Mouse (Mus musculus): ENCODE results near the gene Gm42421. TPM values are rescaled to one million over a fixed set of nuclear protein-coding genes. Genes with fewer than 3 reads are reported as not detected.

Gene Gm42421
- polyA plus RNA-seq, 1 experiment from 2014 or later, result 2.4 TPM

GRCm38 (mm10) chr5:143948361-143948760 lies 20.4 kb downstream of the Gm42421 start:
- no peak overlapping the region for H3K9ac ChIP-seq
- ATAC-seq (ENCODE audit: low FRiP score), result no peak
- 90% methylated on average over 12 of the region's 12 CpGs for WGBS

GRCm38 (mm10) chr5:143950016-143950415 lies 22.0 kb downstream of the Gm42421 start:
- H3K27me3 ChIP-seq, result no peaks in the 10 kb centered on the region
- WGBS, result 41% methylated on average over 5 of the region's 5 CpGs
- H3K36me3 ChIP-seq, result no peaks in the 10 kb centered on the region
- no peak overlapping the region for H3K27ac ChIP-seq
- no peak overlapping the region for H3K9ac ChIP-seq
- no peak overlapping the region for H3K4me2 ChIP-seq
- no peaks in the 10 kb centered on the region for H3K4me1 ChIP-seq (replicated peaks)
- no peak overlapping the region for H3K4me3 ChIP-seq
- no peak for ATAC-seq (ENCODE audit: low FRiP score)
- no peaks in the 10 kb centered on the region for H3K9me3 ChIP-seq

More at GRCm38 (mm10) chr5:143948361-143948760, 20.4 kb downstream of the Gm42421 start:
- H3K27me3 ChIP-seq, result no peaks in the 10 kb centered on the region
- H3K27ac ChIP-seq, result no peak overlapping the region
- no peak overlapping the region for H3K4me2 ChIP-seq
- H3K4me1 ChIP-seq (replicated peaks), result no peaks in the 10 kb centered on the region
- H3K4me3 ChIP-seq, result no peak overlapping the region
- H3K9me3 ChIP-seq, result no peaks in the 10 kb centered on the region
- no peaks in the 10 kb centered on the region for H3K36me3 ChIP-seq

- H3K27me3 ChIP-seq, result no peaks in the 10 kb centered on the region
- no peak overlapping the region for H3K4me2 ChIP-seq
- H3K9me3 ChIP-seq, result no peaks in the 10 kb centered on the region
- ATAC-seq (ENCODE audit: low FRiP score), result no peak
- 93% methylated on average over 6 of the region's 6 CpGs for WGBS
- no peak overlapping the region for H3K4me3 ChIP-seq
- peaks cover 15% of the 10 kb centered on the region for H3K36me3 ChIP-seq
- H3K27ac ChIP-seq, result no peak overlapping the region
- H3K4me1 ChIP-seq (replicated peaks), result no peaks in the 10 kb centered on the region
- H3K9ac ChIP-seq, result no peak overlapping the region
Observed at GRCm38 (mm10) chr5:143957101-143957500, 29.1 kb downstream of the Gm42421 start.

GRCm38 (mm10) chr5:143959551-143959950 lies 31.6 kb downstream of the Gm42421 start:
- no peaks in the 10 kb centered on the region for H3K4me1 ChIP-seq (replicated peaks)
- peaks cover 15% of the 10 kb centered on the region for H3K36me3 ChIP-seq
- H3K4me3 ChIP-seq, result no peak overlapping the region
- WGBS, result 94% methylated on average over 11 of the region's 11 CpGs
- no peak overlapping the region for H3K27ac ChIP-seq
- H3K9ac ChIP-seq, result no peak overlapping the region
- no peaks in the 10 kb centered on the region for H3K27me3 ChIP-seq
- no peak overlapping the region for H3K4me2 ChIP-seq
- H3K9me3 ChIP-seq, result no peaks in the 10 kb centered on the region
- ATAC-seq (ENCODE audit: low FRiP score), result no peak

- Histone ChIP-seq H3K9me3 (no peaks in the 10 kb centered on the region), H3K4me2 (no peak overlapping the region), H3K4me3 (no peak overlapping the region), H3K27ac (no peak overlapping the region), H3K36me3 (peaks cover 15% of the 10 kb centered on the region), H3K9ac (no peak overlapping the region), H3K4me1 (replicated peaks) (no peaks in the 10 kb centered on the region), H3K27me3 (no peaks in the 10 kb centered on the region)
- ATAC-seq (ENCODE audit: low FRiP score), result no peak
- 88% methylated on average over 8 of the region's 8 CpGs for WGBS
Observed at GRCm38 (mm10) chr5:143961176-143961575, 33.2 kb downstream of the Gm42421 start.

- no peak overlapping the region for H3K27ac ChIP-seq
- H3K36me3 ChIP-seq, result no peaks in the 10 kb centered on the region
- no peaks in the 10 kb centered on the region for H3K4me1 ChIP-seq (replicated peaks)
- no peak overlapping the region for H3K4me3 ChIP-seq
- H3K9ac ChIP-seq, result no peak overlapping the region
- no peak overlapping the region for H3K4me2 ChIP-seq
- H3K9me3 ChIP-seq, result no peaks in the 10 kb centered on the region
- ATAC-seq (ENCODE audit: low FRiP score), result no peak
- H3K27me3 ChIP-seq, result no peaks in the 10 kb centered on the region
- WGBS, result 89% methylated on average over 12 of the region's 12 CpGs
Observed at GRCm38 (mm10) chr5:143965586-143966345, 37.8 kb downstream of the Gm42421 start.

- H3K27me3 ChIP-seq, result no peaks in the 10 kb centered on the region
- H3K36me3 ChIP-seq, result no peaks in the 10 kb centered on the region
- H3K4me3 ChIP-seq, result no peak overlapping the region
- no peaks in the 10 kb centered on the region for H3K9me3 ChIP-seq
- H3K9ac ChIP-seq, result no peak overlapping the region
- 90% methylated on average over 12 of the region's 12 CpGs for WGBS
- H3K4me1 ChIP-seq (replicated peaks), result no peaks in the 10 kb centered on the region
- ATAC-seq (ENCODE audit: low FRiP score), result no peak
- no peak overlapping the region for H3K4me2 ChIP-seq
- H3K27ac ChIP-seq, result no peak overlapping the region
Observed at GRCm38 (mm10) chr5:143966671-143967070, 38.7 kb downstream of the Gm42421 start.

GRCm38 (mm10) chr5:143972628-143973027 lies 44.7 kb downstream of the Gm42421 start:
- Histone ChIP-seq H3K9ac (no peak overlapping the region), H3K27me3 (no peaks in the 10 kb centered on the region), H3K4me3 (no peak overlapping the region), H3K27ac (no peak overlapping the region), H3K36me3 (no peaks in the 10 kb centered on the region), H3K4me2 (no peak overlapping the region), H3K4me1 (replicated peaks) (no peaks in the 10 kb centered on the region), H3K9me3 (no peaks in the 10 kb centered on the region)
- ATAC-seq (ENCODE audit: low FRiP score), result no peak
- 80% methylated on average over 3 of the region's 3 CpGs for WGBS

GRCm38 (mm10) chr5:143974931-143975630 lies 47.1 kb downstream of the Gm42421 start:
- no peaks in the 10 kb centered on the region for H3K27me3 ChIP-seq
- no peak overlapping the region for H3K4me2 ChIP-seq
- H3K9me3 ChIP-seq, result no peaks in the 10 kb centered on the region
- 54% methylated on average over 4 of the region's 4 CpGs for WGBS
- H3K4me3 ChIP-seq, result no peak overlapping the region
- no peaks in the 10 kb centered on the region for H3K36me3 ChIP-seq
- ATAC-seq (ENCODE audit: low FRiP score), result 0 out of 2 replicates have a peak, but pooled peaks have one; percentile 39
- no peak overlapping the region for H3K27ac ChIP-seq
- no peaks in the 10 kb centered on the region for H3K4me1 ChIP-seq (replicated peaks)
- H3K9ac ChIP-seq, result no peak overlapping the region

- ATAC-seq (ENCODE audit: low FRiP score), result 0 out of 2 replicates have a peak, but pooled peaks have one; percentile 24
Observed at GRCm38 (mm10) chr5:143975631-143975933, 47.6 kb downstream of the Gm42421 start.

GRCm38 (mm10) chr5:143976232-143976631 lies 48.3 kb downstream of the Gm42421 start:
- H3K4me1 ChIP-seq (replicated peaks), result peaks cover 4% of the 10 kb centered on the region; the same call in 1 of the 2 replicates
- WGBS, result 92% methylated on average over 11 of the region's 11 CpGs
- no peaks in the 10 kb centered on the region for H3K36me3 ChIP-seq
- no peak overlapping the region for H3K27ac ChIP-seq
- H3K4me2 ChIP-seq, result no peak overlapping the region
- no peaks in the 10 kb centered on the region for H3K9me3 ChIP-seq
- no peaks in the 10 kb centered on the region for H3K27me3 ChIP-seq
- no peak for ATAC-seq (ENCODE audit: low FRiP score)
- H3K9ac ChIP-seq, result no peak overlapping the region
- H3K4me3 ChIP-seq, result no peak overlapping the region

More at GRCm38 (mm10) chr5:143975631-143975933, 47.6 kb downstream of the Gm42421 start:
- Histone ChIP-seq H3K27ac (no peak overlapping the region), H3K9ac (no peak overlapping the region), H3K4me1 (replicated peaks) (no peaks in the 10 kb centered on the region), H3K36me3 (no peaks in the 10 kb centered on the region), H3K4me2 (no peak overlapping the region), H3K4me3 (no peak overlapping the region), H3K27me3 (no peaks in the 10 kb centered on the region), H3K9me3 (no peaks in the 10 kb centered on the region)
- 76% methylated on average over 2 of the region's 2 CpGs for WGBS

- 87% methylated on average over 16 of the region's 16 CpGs for WGBS
- no peak for ATAC-seq (ENCODE audit: low FRiP score)
- H3K36me3 ChIP-seq, result no peaks in the 10 kb centered on the region
- peaks cover 4% of the 10 kb centered on the region; the same call in 1 of the 2 replicates for H3K4me1 ChIP-seq (replicated peaks)
- no peak overlapping the region for H3K4me2 ChIP-seq
- H3K9ac ChIP-seq, result 0 out of 2 replicates have a peak overlapping the region, but pooled peaks have one; percentile 5
- H3K27me3 ChIP-seq, result no peaks in the 10 kb centered on the region
- no peaks in the 10 kb centered on the region for H3K9me3 ChIP-seq
- no peak overlapping the region for H3K27ac ChIP-seq
- no peak overlapping the region for H3K4me3 ChIP-seq
Observed at GRCm38 (mm10) chr5:143976726-143977431, 48.9 kb downstream of the Gm42421 start.
